Mouse (Mus musculus): Measurements from ENCODE around the gene Hspb1.

DNA sequence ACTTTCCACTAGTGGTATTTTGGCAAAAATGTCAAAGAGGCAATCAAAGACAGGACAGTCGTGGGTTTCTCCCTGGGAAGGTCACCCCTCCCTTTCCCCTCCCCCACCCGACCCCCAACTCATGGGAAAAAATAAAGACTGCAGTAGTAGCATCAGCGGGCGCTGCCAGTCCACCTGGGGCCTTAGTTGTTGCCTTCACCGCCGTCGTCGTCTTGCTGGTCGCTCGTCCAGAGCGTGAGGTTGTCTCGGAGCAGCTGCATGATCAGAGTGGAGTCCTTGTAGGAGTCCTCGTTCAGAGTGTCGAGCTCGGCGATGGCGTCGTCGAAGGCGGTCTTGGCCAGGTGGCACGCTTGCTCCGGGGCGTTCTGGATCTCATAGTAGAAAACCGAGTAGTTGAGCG lies 23.1 kb downstream of the Hspb1 start:
- no peak for TF ChIP-seq CTCF (conservative IDR thresholded peaks at IDR 0.05 in 1 of 2, IDR thresholded peaks at IDR 0.05 in 1 of 2; ENCODE audit: low read depth in 2 of 2, low read length in 2 of 2)
- no peak for TF ChIP-seq POLR2AphosphoS2 (IDR thresholded peaks at IDR 0.05; ENCODE audit: low read depth, low read length)
- TF ChIP-seq ZNF384 (IDR thresholded peaks at IDR 0.05; ENCODE audit: low read depth, low read length) = no peak
- TF ChIP-seq MAX (IDR thresholded peaks at IDR 0.05; ENCODE audit: low read length) = no peak
- no peak for TF ChIP-seq HCFC1 (IDR thresholded peaks at IDR 0.05; ENCODE audit: low read depth, low read length)
- TF ChIP-seq BHLHE40 (IDR thresholded peaks at IDR 0.05; ENCODE audit: low read depth, low read length) = no peak
- no peak for TF ChIP-seq EP300 (IDR thresholded peaks at IDR 0.05; ENCODE audit: low read length)
- no peak for TF ChIP-seq POLR2A (IDR thresholded peaks at IDR 0.05; ENCODE audit: low read depth, low read length)
- TF ChIP-seq MEF2A (IDR thresholded peaks at IDR 0.05; ENCODE audit: borderline replicate concordance, low read depth, low read length) = no peak
- no peak for TF ChIP-seq NRF1 (IDR thresholded peaks at IDR 0.05; ENCODE audit: low read depth, low read length)
- TF ChIP-seq ZC3H11A (IDR thresholded peaks at IDR 0.05; ENCODE audit: low read depth, low read length) = no peak

Measured in CH12.LX (cell line).